Mouse (Mus musculus) CD4-positive, CD25-positive, alpha-beta regulatory T cell, adult 4 months (primary cell): ENCODE measurements around the gene Gjd3. TPM values are rescaled to one million over a fixed set of nuclear protein-coding genes. Genes with fewer than 3 reads are reported as not detected.
"Not testable (repeated sequence)": the region's sequence is repeated elsewhere in the genome, so short reads cannot be mapped to it uniquely, and the experiment has no call there.

Source experiments
- ATAC-seq: one replicate; pipeline ENCODE4 v1.8.0; 2017
- polyA plus RNA-seq, 2 experiments: library from polyadenylated mRNA; unstranded; fragments of 100-300 nt; shearing (Covaris generic); gene quantifications; one replicate each; pipeline ENCODE4 v1.2.1; 2017

Gene Gjd3
- polyA plus RNA-seq, 2 experiments from 2014 or later: not detected

DNA sequence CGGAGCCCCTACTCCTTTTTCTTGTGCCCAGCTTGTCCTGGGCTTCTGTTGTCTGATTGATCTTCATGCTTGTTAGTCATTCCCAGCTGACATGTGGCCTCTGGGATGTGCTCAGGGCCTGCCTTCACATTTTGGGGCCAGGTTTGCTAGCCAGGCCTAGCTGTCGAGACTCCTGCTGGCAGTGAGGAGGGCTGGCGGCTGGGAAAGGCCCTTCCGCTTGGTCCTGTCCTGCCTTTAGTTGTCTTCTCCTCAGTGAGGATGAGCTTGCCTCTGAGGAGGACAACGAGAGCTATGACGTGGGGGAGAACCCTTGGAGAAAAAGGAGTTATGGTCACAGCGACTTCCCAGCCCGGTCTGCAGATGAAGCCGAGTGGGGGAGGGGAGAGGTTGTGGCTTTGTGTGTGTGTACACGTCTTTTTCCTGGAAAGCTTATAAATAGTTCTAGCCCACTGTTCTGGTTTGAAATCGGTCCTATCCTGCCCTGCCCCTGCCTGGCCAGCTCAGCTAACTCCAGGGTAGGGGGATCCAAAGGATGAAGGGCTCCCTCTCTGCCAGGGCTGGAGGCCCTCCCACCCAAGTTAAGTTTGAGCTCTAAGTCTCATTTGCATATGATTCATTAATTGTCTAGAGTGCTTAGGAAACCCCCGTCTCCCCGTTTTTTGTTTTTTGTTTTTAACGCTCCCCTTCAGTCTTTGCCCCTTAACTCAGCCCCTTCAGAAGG is 38.9 kb downstream of the Gjd3 start:
- ATAC-seq: peak; percentile 5

DNA sequence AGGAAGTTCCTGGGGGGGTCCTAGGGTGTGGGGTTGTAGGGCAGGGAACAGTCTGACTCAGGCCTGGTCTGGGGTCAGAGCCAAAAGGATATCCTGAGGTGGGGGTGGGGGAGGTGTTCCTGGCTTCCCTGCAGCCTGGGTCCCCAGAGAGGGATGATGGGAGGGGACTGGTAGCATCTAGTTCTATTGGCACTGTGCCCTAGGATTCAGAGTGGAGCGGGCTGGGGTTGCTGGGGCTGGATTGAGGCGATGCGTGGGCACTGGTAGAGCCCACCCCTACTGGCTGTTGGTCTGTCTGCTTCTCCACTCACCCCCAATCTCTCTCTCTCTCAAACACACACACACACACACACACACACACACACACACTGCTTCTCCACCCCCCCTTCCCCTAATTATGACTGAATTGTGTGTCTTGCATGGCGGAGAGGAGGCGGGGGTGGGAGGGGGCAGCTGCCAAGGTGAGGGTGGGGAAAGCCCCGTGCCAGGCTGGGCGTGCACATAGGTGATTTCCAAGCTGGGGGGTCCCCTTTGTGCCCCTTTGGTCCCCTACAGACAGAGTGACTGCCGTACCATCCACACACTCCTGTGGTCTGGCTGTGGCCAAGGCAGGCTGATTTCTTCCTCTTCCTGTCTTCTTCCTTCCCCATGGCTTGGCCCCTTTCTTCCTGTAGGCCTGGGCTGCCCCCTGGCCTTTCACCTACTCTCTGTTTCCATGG is 39.7 kb downstream of the Gjd3 start:
- peak; percentile 44 for ATAC-seq

DNA sequence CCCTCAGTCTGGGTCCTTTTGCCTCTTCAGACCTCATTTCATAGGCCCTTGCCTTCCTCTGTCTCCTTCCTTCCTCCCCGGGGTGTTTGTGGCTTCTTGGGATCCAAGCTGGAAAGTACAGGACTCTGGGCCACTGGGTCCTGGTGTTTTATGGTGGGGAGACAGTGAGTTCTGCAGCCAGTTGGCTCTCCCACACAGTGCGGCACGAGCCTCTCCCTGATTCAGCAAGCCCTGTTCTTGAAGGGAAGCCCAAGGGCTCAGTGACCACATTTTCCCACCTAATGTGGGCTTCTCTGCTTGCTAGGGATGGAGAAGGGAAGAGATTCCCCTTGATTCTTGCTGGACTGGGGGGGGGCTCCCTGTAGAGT is 40.3 kb downstream of the Gjd3 start:
- ATAC-seq: no peak

DNA sequence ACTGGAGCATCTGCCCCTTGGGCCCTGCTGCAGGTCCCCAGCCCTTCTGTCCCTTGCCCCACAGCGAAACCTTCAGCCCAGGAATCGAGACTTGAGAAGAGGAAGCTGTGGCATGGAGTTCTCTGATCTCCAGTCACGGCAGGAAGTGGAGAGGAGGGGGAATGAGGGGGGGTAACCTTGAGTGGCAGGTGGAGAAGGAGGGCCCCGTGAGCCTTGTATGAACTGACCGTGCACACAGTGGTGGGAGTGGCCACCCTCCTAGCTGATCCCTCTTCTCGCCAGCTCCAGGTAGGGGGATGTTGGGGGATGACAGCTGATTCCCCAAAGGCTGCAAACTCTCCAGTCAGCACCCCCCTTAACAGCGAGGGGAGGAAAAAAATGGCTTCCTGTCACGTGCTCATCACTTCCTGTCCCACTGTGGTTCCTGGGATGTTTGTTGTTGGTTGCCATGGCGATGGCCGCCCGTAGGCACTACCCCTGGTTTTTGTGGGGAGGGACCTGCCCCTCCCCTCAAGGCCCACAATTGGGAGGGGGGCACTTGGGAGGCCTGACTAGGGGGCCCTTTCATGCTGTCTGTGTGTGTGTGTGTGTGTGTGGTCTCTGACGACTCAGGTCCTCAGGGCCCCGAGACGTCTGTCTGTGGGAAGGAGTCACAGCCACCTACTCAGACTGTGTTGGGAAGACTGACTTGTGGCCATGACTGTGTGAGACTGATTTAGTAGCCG is 40.8 kb downstream of the Gjd3 start:
- ATAC-seq: peak; percentile 57

DNA sequence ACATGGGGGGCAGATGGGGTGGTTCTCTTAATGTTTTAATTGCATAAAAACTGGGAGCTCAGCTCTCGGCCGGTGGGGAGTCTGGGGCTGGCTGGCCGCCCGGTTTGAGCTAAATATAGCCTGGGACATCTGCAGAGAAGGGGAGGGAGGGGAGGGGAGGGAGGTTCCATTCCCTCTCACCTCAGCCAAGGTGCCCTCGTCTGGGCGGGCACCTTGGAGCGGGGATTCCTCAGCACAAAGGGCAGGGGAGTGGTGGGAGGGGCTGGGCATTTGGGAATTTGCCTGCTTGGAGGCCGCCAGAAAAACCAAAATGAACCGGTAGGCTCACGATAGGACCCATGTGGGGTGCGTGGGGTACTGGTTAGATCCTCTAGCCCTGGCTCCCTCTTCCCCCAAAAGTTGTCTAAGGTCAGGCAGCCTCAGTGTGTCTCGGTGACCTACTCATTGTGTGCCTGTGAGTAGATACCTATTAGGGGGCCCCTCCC is 41.4 kb downstream of the Gjd3 start:
- ATAC-seq: no peak

DNA sequence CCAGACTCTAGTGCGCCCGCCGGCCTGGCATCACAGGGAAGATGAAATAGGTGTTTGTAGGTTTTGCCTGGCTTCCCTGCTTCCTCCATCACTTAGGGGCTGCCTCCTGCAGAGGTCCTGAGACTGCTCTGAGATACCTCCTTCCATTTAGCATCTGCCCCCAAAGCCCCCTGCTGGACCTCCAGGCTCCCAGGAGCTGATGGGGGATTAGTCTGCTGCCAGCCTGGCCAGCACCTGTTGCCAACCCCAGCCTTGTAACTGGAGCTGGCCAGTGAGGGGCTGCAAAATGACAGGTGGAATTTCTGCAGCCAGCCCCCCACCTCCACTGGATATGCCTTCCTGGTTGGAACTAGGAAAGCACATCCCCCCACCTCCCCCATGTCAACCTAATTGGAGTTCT is 42.0 kb downstream of the Gjd3 start:
- ATAC-seq: no peak

DNA sequence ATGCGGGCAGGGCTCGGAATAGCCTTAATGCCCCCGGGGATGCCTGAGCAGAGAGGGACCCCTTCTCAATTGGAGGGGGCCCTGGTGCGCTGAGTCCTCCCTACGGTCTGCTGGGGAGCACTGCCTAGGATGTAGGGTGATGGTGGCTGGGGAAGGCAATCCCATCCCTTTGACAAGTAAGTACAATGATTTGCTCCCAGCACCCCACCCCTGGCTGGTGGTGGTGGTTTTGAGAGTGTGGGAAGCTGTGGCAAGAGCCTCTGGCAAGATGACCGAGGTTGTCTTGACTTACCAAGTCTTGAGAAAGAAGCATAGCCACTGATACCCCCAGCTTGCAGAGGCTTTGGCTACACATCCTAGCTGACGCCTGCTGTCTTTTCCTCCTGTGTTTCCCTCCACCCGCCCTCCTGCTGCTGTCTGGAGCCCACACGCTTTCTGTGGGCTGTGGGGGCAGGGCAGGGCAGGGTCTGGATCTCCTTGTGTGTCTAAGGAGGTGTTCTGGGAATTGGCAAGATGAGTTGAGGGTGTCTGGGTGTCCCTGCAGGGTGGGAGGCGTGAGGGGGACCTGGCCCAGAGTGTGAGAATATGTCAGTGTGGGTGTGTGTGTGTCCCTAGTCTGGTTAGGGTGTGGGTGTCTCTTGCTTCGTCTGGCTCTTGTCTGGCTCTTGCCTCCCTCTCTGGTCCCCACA is 42.7 kb downstream of the Gjd3 start:
- ATAC-seq: no peak

DNA sequence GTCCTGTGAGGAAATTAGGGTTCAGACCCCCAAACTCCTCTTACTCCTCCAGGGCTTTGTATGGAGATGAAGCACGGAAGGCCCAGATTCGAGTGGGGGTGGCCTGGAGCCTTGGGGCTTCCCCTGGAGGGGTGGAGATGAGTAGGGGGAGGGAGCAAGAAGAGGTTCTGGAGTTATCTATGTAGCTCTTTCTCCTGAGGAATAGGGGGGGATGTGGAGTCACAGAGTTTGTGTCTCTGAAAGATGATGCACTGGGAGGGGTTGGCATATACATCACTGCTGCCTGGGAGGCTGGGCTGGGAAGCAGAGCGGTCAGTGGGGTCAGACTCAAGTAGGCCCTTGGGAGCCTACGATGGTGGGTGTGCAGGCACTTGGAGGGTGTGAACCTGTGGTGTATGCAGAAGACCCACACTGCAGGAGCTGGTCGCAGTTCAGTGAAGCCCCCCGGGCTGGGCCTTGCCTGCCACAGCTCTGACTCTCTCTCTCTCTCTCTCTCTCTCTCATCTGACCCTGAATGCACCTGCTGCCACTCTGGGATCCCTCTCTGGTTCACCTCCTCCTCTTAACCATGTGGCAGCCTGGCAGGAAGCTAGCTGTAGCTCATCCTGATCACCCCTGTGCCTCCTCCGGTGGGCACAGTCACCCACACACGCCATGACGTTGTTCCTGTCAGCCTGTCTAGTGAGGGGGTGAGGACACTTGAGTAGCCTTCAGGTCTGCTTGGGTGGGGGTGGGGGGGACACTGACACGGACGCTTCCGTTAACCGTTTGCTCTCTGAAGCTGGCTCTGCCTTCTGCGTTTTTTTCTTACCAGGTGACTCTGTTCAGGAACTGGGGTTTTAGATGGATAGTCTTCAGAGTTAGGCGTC is 43.5 kb downstream of the Gjd3 start:
- peak; percentile 15 for ATAC-seq

DNA sequence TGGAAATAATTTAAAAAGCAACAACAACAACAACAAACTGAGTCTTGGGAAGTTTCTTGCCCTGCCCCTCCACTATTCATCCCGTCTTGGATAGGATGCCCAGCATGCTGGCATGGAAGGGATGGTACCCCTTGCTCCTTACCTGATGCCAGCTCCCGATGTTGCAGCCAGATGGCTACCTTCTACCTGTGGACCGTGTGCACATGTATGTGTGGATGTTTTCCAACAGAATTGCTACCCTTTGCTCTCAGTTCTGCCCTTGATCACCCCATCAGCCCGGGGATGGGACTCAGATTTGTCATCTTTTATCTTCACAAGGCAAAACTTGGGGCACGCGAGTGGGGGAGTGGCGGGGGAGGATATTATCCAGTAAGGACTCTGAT is 44.1 kb downstream of the Gjd3 start:
- no peak for ATAC-seq

DNA sequence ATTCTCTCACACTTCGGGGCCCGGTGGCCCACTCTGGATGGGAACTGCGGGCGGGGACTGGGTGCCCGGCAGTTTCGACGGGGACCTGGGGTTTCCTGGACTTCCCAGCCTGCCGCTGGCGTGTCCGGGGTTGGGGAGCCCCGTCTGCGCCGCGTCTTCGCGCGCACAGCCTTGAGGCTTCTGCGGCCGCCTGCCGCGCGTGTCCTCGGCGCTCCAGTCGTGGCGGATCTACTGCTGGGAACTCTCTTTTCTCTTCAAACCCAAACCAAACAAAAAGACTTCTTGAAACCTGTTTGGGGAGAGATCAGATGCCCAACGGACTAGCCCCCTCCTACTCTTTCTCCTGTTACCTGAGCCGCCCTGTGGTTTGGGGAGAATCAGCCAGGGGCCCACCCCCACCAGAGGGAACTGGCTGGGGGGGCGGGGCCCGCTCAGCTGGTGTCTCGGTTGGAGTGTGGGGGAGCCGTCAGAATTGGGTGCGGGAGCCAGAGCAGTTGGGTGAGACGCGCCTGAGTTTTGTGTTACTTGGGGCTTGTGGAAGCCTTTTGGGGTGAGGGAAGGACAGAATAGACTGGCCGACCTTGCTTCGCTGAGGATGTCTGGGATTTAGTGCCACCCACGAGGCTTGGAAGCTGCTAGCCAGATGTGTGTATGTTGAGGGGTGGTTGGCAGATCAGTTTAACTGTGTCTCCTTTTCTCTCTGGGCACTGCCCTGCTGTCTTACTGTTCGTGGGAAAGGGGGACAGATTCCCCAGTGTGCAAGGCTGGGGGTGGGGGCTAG is 44.7 kb downstream of the Gjd3 start:
- no peak for ATAC-seq

DNA sequence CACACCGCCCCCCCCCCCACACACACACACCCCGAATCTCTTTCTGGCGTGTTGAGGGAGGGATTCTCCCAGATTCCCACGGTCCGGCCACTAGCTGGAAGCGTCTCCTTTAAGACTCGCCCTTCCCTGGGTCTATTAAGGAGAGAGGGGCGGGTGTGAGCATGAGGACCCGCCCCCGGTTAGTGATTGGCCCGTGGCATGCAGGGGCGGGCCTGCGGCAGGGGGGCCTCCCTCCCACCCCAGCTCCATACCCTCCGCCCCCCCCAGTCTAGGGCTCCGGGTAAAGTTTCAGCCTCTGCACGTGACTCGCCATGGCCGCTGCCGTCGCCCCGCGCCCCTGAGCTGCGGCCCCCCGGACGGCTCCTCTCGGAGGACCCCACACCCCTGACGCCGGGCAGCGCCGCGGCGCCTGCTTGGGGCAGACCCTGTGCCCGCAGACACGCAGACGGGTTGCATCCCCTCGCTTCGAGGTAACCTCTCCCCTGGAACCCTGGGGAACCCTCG is 45.4 kb downstream of the Gjd3 start:
- peak; percentile 50 for ATAC-seq

DNA sequence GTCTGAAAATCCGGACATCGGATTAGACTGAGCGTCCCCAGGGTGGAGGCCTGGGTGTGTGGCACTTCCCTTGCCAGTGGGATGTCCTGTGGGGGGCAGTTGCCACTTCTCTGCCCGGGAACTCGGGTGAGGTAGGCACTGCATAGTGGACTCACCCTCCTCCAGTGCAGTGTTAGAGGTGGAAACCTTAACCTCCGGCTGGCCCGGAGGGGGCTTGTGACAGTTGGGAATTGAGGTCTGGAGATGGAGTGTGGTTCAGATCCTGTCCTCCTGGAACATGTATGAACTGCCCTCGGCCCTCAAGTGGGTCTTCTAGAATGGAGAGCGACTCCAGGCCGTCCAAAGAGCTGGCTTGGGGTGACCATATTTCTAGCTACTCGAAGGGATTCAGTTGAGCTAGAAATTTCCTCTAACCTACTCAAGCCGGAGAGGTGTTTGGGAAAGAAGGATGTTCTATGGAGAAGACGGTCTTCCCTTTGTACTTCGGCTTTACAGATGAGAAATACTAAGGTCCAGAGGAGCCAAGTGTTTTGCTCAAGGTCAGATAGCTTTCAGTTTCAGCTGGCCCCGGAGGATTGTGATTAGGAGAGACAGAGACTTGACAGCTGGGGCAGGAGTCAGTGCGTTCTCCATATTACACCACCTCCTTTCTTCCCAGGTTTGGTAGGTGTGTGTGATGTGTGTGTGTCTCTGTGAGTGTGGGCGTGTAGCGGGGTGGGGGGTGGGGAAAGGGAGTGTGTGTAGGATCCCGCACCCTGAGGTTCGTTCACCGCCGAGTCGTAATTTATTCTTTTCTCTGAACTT is 46.0 kb downstream of the Gjd3 start:
- ATAC-seq: no peak

DNA sequence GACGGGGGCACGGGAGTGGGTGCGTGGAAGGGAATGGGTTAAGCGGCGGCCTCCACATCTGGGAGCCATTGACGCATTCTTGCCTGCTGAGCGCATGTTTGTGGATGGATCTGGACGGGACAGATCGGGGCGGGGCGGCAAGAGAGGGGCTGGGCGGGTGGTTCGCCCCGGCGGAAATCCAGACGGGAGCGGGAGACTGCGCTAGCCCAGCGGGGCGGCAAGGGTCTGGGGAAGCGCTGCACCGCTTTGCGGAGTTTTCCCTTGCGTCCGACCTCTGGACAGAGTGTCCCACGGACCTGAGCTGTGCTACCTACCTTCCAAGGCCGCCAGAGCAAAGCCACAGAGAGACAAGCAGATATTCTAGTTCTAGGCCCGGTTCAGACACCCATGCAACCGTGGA is 46.6 kb downstream of the Gjd3 start:
- no peak for ATAC-seq

DNA sequence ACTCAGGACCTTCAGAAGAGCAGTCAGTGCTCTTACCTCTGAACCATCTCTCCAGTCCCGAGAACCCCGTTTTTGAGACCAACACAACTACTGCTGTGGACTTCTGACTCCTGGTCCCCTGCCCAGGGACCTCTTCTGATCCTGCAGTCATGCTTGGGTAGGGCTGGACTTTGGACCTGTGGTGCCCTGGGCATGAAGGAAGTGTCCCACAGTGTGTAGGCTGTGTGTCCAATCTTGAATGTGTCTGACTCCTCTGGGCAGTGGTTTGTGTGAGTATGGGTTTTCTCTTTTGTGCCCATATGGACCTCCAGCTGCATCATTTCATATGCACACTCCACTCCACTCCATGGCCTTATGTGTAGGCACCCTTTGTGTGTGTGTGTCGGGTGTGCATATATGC is 47.7 kb downstream of the Gjd3 start:
- ATAC-seq: no peak

DNA sequence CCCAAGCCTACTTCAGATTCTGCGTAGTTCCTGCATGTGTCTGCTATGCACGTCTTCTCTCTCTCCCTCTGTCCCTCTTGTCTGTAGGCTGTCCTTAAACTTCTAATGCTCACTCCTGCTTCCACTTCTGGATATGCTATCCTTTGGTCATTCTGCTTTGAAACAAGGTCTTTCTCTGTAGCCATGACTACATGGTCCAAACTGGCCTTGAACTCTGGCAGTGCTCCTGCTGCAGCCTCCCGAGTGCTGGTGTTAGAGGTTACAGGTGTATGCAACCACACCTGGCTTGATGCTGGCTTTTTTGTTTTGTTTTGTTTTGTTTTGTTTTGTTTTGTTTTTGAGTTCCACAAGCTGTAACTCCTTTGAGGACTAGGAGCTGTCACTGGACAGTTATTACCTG is 48.4 kb downstream of the Gjd3 start:
- no peak for ATAC-seq

DNA sequence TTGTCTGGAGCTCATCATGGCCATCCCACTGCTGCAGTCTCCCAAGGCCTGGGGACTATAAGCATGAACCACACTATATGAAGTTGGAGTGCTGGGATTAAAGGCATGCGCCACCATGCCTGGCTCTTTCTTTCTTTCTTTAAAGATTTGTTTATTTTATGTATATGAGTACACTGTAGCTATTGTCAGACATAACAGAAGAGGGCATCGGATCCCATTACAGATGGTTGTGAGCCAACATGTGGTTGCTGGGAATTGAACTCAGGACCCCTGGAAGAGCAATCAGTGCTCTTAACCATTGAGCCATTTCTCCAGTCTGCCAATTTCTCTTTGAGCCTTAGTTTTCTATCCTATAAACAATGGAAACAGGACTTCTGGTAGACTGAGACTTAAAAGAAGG is 49.0 kb downstream of the Gjd3 start:
- not testable (repeated sequence) for ATAC-seq

DNA sequence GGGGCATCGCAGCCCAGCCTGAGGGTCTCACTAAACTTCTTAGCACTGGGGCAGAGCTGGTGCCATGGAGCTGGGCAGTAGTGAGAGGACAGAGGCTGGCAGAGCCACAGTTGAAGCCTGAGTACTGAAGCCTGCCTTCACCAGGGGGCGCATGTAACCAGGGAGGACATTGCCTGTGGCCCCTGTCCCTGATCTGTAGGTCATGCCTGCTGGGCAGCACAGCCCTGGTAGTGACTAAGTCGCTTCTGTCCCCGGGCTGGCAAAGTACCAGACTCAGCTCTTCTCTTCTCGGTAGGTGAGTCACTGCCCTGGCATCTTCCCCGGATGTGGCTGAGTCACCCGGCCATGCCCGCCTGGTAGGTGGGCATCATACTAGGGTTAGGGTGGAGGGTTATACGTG is 49.7 kb downstream of the Gjd3 start:
- peak; percentile 44 for ATAC-seq

DNA sequence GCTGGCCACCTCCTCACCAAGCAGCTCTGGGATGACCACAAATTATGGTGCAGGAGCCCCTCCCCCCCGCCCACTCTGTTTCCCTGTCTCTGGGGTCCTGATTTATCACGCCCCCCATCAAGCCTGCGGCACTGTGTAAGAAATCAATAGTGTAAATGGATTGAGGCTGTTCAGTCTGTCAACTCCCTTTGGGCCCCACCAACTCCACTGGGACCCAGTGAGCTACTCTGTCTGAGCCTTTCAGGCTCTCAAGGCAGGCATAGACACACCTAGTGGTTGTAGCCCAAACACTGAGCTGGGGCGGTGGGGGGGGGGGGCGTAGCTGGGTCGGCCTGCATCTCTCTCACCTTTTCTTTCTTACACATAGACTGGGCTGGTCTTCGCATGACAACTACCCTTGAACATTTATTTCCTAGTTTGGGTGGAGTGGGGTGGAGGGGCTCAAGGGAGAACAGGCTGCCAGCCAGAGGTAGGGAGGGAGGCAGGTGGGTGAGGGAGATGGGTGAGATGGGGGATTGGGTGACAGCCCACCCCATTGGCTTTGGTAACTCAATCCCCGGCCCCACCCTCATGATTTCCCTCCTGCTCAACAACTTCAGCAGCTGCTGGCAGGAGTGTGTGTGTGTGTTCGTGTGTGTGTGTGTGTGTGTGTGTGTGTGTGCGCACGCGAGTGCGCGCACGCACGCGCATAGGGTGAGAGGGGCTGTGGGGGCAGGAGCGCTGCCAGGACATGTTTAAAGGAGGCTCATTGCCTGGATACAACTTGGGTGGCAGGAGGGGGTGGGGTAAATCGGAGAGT is 50.3 kb downstream of the Gjd3 start:
- no peak for ATAC-seq
